Mouse (Mus musculus): Measurements from ENCODE around the gene Tmem132b.

DNA sequence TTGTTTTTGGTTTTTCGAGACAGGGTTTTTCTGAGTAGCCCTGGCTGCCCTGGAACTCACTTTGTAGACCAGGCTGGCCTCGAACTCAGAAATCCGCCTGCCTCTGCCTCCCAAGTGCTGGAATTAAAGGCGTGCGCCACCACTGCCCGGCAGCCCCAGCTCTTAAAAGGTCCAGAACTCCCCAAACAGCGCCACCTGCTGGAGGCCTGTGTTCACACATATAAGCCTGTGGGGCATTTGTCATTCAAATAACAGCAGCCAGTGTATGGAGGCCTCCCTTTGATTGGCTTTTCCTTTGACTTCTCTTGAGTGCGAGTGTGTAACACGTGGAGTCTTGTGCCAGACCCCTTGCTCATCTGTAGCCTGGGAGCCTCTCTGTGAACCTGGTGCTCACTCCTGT is 24.0 kb upstream of the Tmem132b start:
- TF ChIP-seq CTCF (IDR thresholded peaks at IDR 0.05; ENCODE audit: control insufficient read depth, insufficient read depth, insufficient read length) (no peak), USF1 (IDR thresholded peaks at IDR 0.05; ENCODE audit: low read depth) (no peak), MAX (IDR thresholded peaks at IDR 0.05) (no peak)
